Mouse (Mus musculus): ENCODE results near the gene Calm3. TPM values are rescaled to one million over a fixed set of nuclear protein-coding genes. Genes with fewer than 3 reads are reported as not detected.
A peak's percentile ranks its signal among the peaks of the same experiment; 100 is the strongest.

Calm3 gene
- polyA plus RNA-seq, 1 experiment from 2014 or later = 333 TPM

GRCm38 (mm10) chr7:16928341-16928740 lies 4.4 kb upstream of the Calm3 start:
- Histone ChIP-seq H3K27ac (ENCODE audit: low read length) (no peak overlapping the region), H3K4me3 (replicated peaks; ENCODE audit: low read length) (no peak overlapping the region), H3K27me3 (replicated peaks; ENCODE audit: control insufficient read depth, insufficient read depth, low read length) (no peaks in the 10 kb centered on the region), H3K36me3 (ENCODE audit: control insufficient read depth, insufficient read depth) (no peaks in the 10 kb centered on the region), H3K9ac (replicated peaks; ENCODE audit: low read depth, low read length) (no peak overlapping the region), H3K4me1 (replicated peaks; ENCODE audit: control insufficient read depth, insufficient read depth, low read length) (peaks cover 19% of the 10 kb centered on the region), H3K9me3 (ENCODE audit: control insufficient read depth, low read length) (no peaks in the 10 kb centered on the region), H3K4me2 (ENCODE audit: low read length) (no peak overlapping the region)
- ATAC-seq = no peak
- 34% methylated on average over 2 of the region's 2 CpGs for WGBS

- no peaks in the 10 kb centered on the region for H3K36me3 ChIP-seq (ENCODE audit: control insufficient read depth, insufficient read depth)
- peak overlapping the region; percentile 89 for H3K4me3 ChIP-seq (replicated peaks; ENCODE audit: low read length)
- no peaks in the 10 kb centered on the region for H3K9me3 ChIP-seq (ENCODE audit: control insufficient read depth, low read length)
- H3K4me1 ChIP-seq (replicated peaks; ENCODE audit: control insufficient read depth, insufficient read depth, low read length) = peaks cover 39% of the 10 kb centered on the region
- peak; percentile 7 for ATAC-seq
- peak overlapping the region; percentile 91 for H3K4me2 ChIP-seq (ENCODE audit: low read length)
- H3K9ac ChIP-seq (replicated peaks; ENCODE audit: low read depth, low read length) = peak overlapping the region; percentile 99
- H3K27me3 ChIP-seq (replicated peaks; ENCODE audit: control insufficient read depth, insufficient read depth, low read length) = no peaks in the 10 kb centered on the region
- WGBS = under 1% methylated on average over 50 of the region's 57 CpGs
- H3K27ac ChIP-seq (ENCODE audit: low read length) = peak overlapping the region; percentile 100
These were observed 454 bp downstream of the Calm3 start for GRCm38 (mm10) chr7:16923283-16924036.

- no peaks in the 10 kb centered on the region for H3K9me3 ChIP-seq (ENCODE audit: control insufficient read depth, low read length)
- WGBS = 32% methylated on average over 10 of the region's 10 CpGs
- H3K4me3 ChIP-seq (replicated peaks; ENCODE audit: low read length) = peak overlapping the region; percentile 89
- no peaks in the 10 kb centered on the region for H3K27me3 ChIP-seq (replicated peaks; ENCODE audit: control insufficient read depth, insufficient read depth, low read length)
- H3K36me3 ChIP-seq (ENCODE audit: control insufficient read depth, insufficient read depth) = peaks cover 3% of the 10 kb centered on the region; the same call in 1 of the 2 replicates
- peak overlapping the region; percentile 99 for H3K9ac ChIP-seq (replicated peaks; ENCODE audit: low read depth, low read length)
- peak overlapping the region; percentile 100 for H3K27ac ChIP-seq (ENCODE audit: low read length)
- H3K4me1 ChIP-seq (replicated peaks; ENCODE audit: control insufficient read depth, insufficient read depth, low read length) = peaks cover 39% of the 10 kb centered on the region
- peak overlapping the region; percentile 91 for H3K4me2 ChIP-seq (ENCODE audit: low read length)
- ATAC-seq = no peak
These were observed 1.4 kb downstream of the Calm3 start for GRCm38 (mm10) chr7:16922360-16922973.

GRCm38 (mm10) chr7:16921881-16922335 lies 2.0 kb downstream of the Calm3 start:
- Histone ChIP-seq H3K36me3 (ENCODE audit: control insufficient read depth, insufficient read depth) (peaks cover 7% of the 10 kb centered on the region; the same call in 1 of the 2 replicates), H3K4me3 (replicated peaks; ENCODE audit: low read length) (peak overlapping the region; percentile 89), H3K4me1 (replicated peaks; ENCODE audit: control insufficient read depth, insufficient read depth, low read length) (peaks cover 39% of the 10 kb centered on the region), H3K27ac (ENCODE audit: low read length) (peak overlapping the region; percentile 100), H3K9ac (replicated peaks; ENCODE audit: low read depth, low read length) (peak overlapping the region; percentile 99), H3K27me3 (replicated peaks; ENCODE audit: control insufficient read depth, insufficient read depth, low read length) (no peaks in the 10 kb centered on the region), H3K9me3 (ENCODE audit: control insufficient read depth, low read length) (no peaks in the 10 kb centered on the region), H3K4me2 (ENCODE audit: low read length) (peak overlapping the region; percentile 91)
- 49% methylated on average over 6 of the region's 6 CpGs for WGBS
- no peak for ATAC-seq

GRCm38 (mm10) chr7:16920818-16921791 lies 2.8 kb downstream of the Calm3 start:
- no peaks in the 10 kb centered on the region for H3K9me3 ChIP-seq (ENCODE audit: control insufficient read depth, low read length)
- no peak for ATAC-seq
- 38% methylated on average over 21 of the region's 21 CpGs for WGBS
- peak overlapping the region; percentile 99 for H3K9ac ChIP-seq (replicated peaks; ENCODE audit: low read depth, low read length)
- H3K27ac ChIP-seq (ENCODE audit: low read length) = peak overlapping the region; percentile 100
- H3K4me2 ChIP-seq (ENCODE audit: low read length) = peak overlapping the region; percentile 91
- H3K27me3 ChIP-seq (replicated peaks; ENCODE audit: control insufficient read depth, insufficient read depth, low read length) = no peaks in the 10 kb centered on the region
- peaks cover 8% of the 10 kb centered on the region; the same call in 1 of the 2 replicates for H3K36me3 ChIP-seq (ENCODE audit: control insufficient read depth, insufficient read depth)
- H3K4me3 ChIP-seq (replicated peaks; ENCODE audit: low read length) = peak overlapping the region; percentile 89
- peaks cover 39% of the 10 kb centered on the region for H3K4me1 ChIP-seq (replicated peaks; ENCODE audit: control insufficient read depth, insufficient read depth, low read length)

GRCm38 (mm10) chr7:16920150-16920579 lies 3.7 kb downstream of the Calm3 start:
- Histone ChIP-seq H3K4me3 (replicated peaks; ENCODE audit: low read length) (no peak overlapping the region; the same call in 1 of the 2 replicates), H3K9ac (replicated peaks; ENCODE audit: low read depth, low read length) (peak overlapping the region; percentile 20), H3K4me2 (ENCODE audit: low read length) (peak overlapping the region; percentile 28), H3K27me3 (replicated peaks; ENCODE audit: control insufficient read depth, insufficient read depth, low read length) (no peaks in the 10 kb centered on the region), H3K27ac (ENCODE audit: low read length) (no peak overlapping the region), H3K4me1 (replicated peaks; ENCODE audit: control insufficient read depth, insufficient read depth, low read length) (peaks cover 39% of the 10 kb centered on the region), H3K9me3 (ENCODE audit: control insufficient read depth, low read length) (no peaks in the 10 kb centered on the region), H3K36me3 (ENCODE audit: control insufficient read depth, insufficient read depth) (peaks cover 13% of the 10 kb centered on the region; the same call in 1 of the 2 replicates)
- ATAC-seq = no peak
- WGBS = 75% methylated on average over 7 of the region's 7 CpGs

GRCm38 (mm10) chr7:16919395-16920149 lies 4.3 kb downstream of the Calm3 start:
- WGBS = 79% methylated on average over 13 of the region's 13 CpGs
- ATAC-seq = no peak
- Histone ChIP-seq H3K4me2 (ENCODE audit: low read length) (peak overlapping the region; percentile 28), H3K9me3 (ENCODE audit: control insufficient read depth, low read length) (no peaks in the 10 kb centered on the region), H3K9ac (replicated peaks; ENCODE audit: low read depth, low read length) (peak overlapping the region; percentile 20), H3K4me3 (replicated peaks; ENCODE audit: low read length) (no peak overlapping the region; the same call in 1 of the 2 replicates), H3K27ac (ENCODE audit: low read length) (no peak overlapping the region), H3K27me3 (replicated peaks; ENCODE audit: control insufficient read depth, insufficient read depth, low read length) (no peaks in the 10 kb centered on the region), H3K36me3 (ENCODE audit: control insufficient read depth, insufficient read depth) (peaks cover 15% of the 10 kb centered on the region; the same call in 1 of the 2 replicates), H3K4me1 (replicated peaks; ENCODE audit: control insufficient read depth, insufficient read depth, low read length) (peaks cover 36% of the 10 kb centered on the region)

GRCm38 (mm10) chr7:16918670-16919069 lies 5.2 kb downstream of the Calm3 start:
- no peak overlapping the region for H3K9ac ChIP-seq (replicated peaks; ENCODE audit: low read depth, low read length)
- H3K9me3 ChIP-seq (ENCODE audit: control insufficient read depth, low read length) = no peaks in the 10 kb centered on the region
- no peak overlapping the region for H3K27ac ChIP-seq (ENCODE audit: low read length)
- H3K4me3 ChIP-seq (replicated peaks; ENCODE audit: low read length) = no peak overlapping the region
- WGBS = 79% methylated on average over 3 of the region's 3 CpGs
- H3K27me3 ChIP-seq (replicated peaks; ENCODE audit: control insufficient read depth, insufficient read depth, low read length) = no peaks in the 10 kb centered on the region
- H3K36me3 ChIP-seq (ENCODE audit: control insufficient read depth, insufficient read depth) = peaks cover 15% of the 10 kb centered on the region; the same call in 1 of the 2 replicates
- peaks cover 36% of the 10 kb centered on the region for H3K4me1 ChIP-seq (replicated peaks; ENCODE audit: control insufficient read depth, insufficient read depth, low read length)
- no peak overlapping the region for H3K4me2 ChIP-seq (ENCODE audit: low read length)
- ATAC-seq = no peak
